Mouse (Mus musculus): ENCODE data around the gene Rnf157. TPM values are rescaled to one million over a fixed set of nuclear protein-coding genes. Genes with fewer than 3 reads are reported as not detected.
"Not testable (repeated sequence)": the region's sequence is repeated elsewhere in the genome, so short reads cannot be mapped to it uniquely, and the experiment has no call there.

Rnf157 gene
- polyA plus RNA-seq, 1 experiment from 2014 or later, result 25.2 TPM

DNA sequence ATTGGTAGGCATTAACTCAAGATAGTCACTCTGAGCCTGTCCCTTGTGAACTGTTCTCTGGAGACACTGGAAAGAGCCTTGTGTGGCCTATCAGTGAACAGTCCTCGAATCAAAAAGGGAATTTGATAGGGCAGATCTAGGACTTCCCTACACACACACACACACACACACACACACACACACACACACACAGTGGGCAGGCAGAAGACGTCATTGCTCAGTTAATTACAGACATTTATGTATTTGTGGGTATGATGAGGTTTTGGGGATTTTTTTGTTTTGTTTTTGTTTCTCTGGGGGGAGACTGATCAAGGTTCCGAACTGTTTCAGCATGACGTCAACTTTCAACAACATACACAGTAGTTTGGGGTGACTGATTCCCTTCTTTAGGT, 795 bp upstream of the Rnf157 start:
- no peak overlapping the region for H3K27ac ChIP-seq
- peak overlapping the region; percentile 80 for H3K4me3 ChIP-seq (replicated peaks)
- WGBS, result 80% methylated on average over 4 of the region's 4 CpGs
- ATAC-seq (ENCODE audit: insufficient number of reproducible peaks, insufficient read depth, low FRiP score, low TSS enrichment, low read depth), result no peak
- H3K36me3 ChIP-seq, result no peaks in the 10 kb centered on the region
- H3K9me3 ChIP-seq, result no peaks in the 10 kb centered on the region
- H3K4me2 ChIP-seq, result peak overlapping the region; percentile 99
- H3K27me3 ChIP-seq, result peaks cover 3% of the 10 kb centered on the region; the same call in 1 of the 2 replicates
- peaks cover 39% of the 10 kb centered on the region for H3K4me1 ChIP-seq (replicated peaks)
- H3K9ac ChIP-seq (replicated peaks), result peak overlapping the region; percentile 89; the same call in 1 of the 2 replicates

- peaks cover 25% of the 10 kb centered on the region for H3K4me1 ChIP-seq (replicated peaks)
- peak overlapping the region; percentile 80 for H3K4me3 ChIP-seq (replicated peaks)
- no peaks in the 10 kb centered on the region for H3K36me3 ChIP-seq
- peak overlapping the region; percentile 89 for H3K9ac ChIP-seq (replicated peaks)
- H3K27me3 ChIP-seq, result peaks cover 3% of the 10 kb centered on the region; the same call in 1 of the 2 replicates
- no peaks in the 10 kb centered on the region for H3K9me3 ChIP-seq
- 0 out of 2 replicates have a peak, but pooled peaks have one; percentile 6 for ATAC-seq (ENCODE audit: insufficient number of reproducible peaks, insufficient read depth, low FRiP score, low TSS enrichment, low read depth)
- peak overlapping the region; percentile 99 for H3K4me2 ChIP-seq
- WGBS, result 1% methylated on average over 76 of the region's 76 CpGs
- peak overlapping the region; percentile 70; the same call in 1 of the 2 replicates for H3K27ac ChIP-seq
Observed at GRCm38 (mm10) chr11:116412028-116412827, 604 bp downstream of the Rnf157 start.

DNA sequence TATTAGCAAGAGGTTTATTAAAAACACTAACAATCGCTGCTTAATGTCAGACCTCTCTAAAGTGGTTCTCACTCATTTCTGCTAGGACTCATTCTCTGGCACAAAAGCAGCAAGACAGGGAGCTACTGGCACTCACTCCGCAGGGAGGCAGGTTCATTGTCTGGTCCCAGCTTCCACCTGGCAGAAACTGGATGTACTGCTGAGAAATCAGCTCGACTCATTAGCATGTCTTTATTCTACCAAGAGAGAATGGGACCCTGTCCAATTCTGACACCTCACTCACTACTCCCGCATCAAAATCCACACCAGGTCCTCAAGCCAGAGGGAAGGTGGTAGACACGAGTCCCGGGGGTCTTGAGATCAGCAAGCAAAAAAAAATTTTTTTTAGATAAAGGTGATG, 1.2 kb downstream of the Rnf157 start:
- WGBS, result 15% methylated on average over 6 of the region's 6 CpGs
- Histone ChIP-seq H3K4me1 (replicated peaks) (peaks cover 22% of the 10 kb centered on the region), H3K36me3 (0 out of 2 replicates have a peak, but pooled peaks cover 3% of the 10 kb centered on the region), H3K9ac (replicated peaks) (peak overlapping the region; percentile 89; the same call in 1 of the 2 replicates), H3K27ac (no peak overlapping the region), H3K9me3 (no peaks in the 10 kb centered on the region), H3K27me3 (peaks cover 3% of the 10 kb centered on the region; the same call in 1 of the 2 replicates), H3K4me3 (replicated peaks) (peak overlapping the region; percentile 80), H3K4me2 (peak overlapping the region; percentile 99)
- no peak for ATAC-seq (ENCODE audit: insufficient number of reproducible peaks, insufficient read depth, low FRiP score, low TSS enrichment, low read depth)

DNA sequence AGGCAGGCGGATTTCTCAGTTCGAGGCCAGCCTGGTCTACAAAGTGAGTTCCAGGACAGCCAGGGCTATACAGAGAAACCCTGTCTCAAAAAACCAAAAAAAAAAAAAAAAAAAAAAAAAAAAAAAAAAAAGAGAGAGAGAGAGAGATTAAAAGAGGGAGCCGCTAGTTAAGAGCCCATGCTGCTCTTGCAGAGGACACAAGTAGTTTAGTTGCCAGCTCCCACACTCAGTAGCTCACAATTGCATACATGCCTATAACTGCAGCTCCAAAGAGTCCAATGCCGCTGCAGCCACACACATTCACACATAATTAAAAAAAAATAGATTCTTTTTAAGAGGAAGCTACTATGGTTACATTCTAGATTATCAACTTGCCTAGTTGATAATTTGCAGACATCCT, 2.4 kb downstream of the Rnf157 start:
- ATAC-seq (ENCODE audit: insufficient number of reproducible peaks, insufficient read depth, low FRiP score, low TSS enrichment, low read depth); H3K9ac ChIP-seq (replicated peaks); H3K36me3 ChIP-seq; H3K4me2 ChIP-seq; H3K4me3 ChIP-seq (replicated peaks); H3K27ac ChIP-seq; H3K9me3 ChIP-seq; H3K27me3 ChIP-seq: not testable (repeated sequence)
- H3K4me1 ChIP-seq (replicated peaks), result peaks cover 21% of the 10 kb centered on the region
- 76% methylated on average over 4 of the region's 4 CpGs for WGBS

DNA sequence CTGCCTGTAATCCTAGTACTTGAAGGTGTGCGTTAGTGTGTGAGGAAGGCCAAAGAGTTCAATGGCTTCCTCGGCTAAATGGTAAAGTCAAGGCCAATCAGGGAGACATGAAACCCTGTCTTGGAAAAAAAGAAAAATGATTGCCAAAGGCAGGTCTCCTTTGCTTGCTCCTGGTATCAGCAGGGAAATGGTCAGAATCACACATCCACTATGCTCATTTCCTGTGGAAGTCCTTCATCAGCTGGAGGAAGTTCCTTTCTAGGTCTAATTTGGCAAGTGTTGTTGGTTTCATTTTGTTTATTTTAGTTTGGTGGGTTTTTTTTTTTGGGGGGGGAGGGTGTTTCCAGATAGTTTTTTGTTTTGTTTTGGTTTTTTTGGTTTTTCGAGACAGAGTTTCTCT, 3.8 kb downstream of the Rnf157 start:
- H3K4me2 ChIP-seq, result no peak overlapping the region
- no peak overlapping the region for H3K9ac ChIP-seq (replicated peaks)
- 84% methylated on average over 3 of the region's 3 CpGs for WGBS
- H3K4me1 ChIP-seq (replicated peaks), result peaks cover 21% of the 10 kb centered on the region
- peaks cover 3% of the 10 kb centered on the region; the same call in 1 of the 2 replicates for H3K27me3 ChIP-seq
- no peak for ATAC-seq (ENCODE audit: insufficient number of reproducible peaks, insufficient read depth, low FRiP score, low TSS enrichment, low read depth)
- H3K9me3 ChIP-seq, result no peaks in the 10 kb centered on the region
- no peak overlapping the region for H3K27ac ChIP-seq
- peaks cover 16% of the 10 kb centered on the region for H3K36me3 ChIP-seq
- no peak overlapping the region for H3K4me3 ChIP-seq (replicated peaks)

DNA sequence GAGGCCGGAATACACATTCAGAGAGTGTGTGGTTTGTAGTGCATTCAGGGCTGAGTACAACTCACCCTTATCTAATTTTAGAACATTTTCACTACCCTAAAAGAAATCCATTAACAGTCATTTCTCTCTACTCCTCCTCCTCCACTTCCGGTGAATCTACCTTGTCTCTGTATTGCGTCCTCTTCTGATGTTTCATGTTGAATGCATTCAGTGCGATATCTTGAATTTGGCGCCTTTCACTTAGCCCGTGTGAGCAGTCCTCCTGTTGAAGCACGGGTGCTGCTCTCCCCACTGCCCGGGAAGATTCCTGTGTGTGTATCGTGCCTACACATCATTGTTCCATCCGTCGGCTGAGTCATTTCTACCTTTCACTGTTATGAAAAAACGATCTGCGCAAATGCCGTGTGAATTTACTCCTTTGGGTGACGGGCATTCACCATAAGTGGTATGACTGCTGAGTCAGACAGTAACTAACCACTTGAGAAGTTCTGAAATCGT, 6.6 kb downstream of the Rnf157 start:
- Histone ChIP-seq H3K9ac (replicated peaks) (no peak overlapping the region), H3K36me3 (peaks cover 28% of the 10 kb centered on the region), H3K27me3 (no peaks in the 10 kb centered on the region), H3K27ac (no peak overlapping the region), H3K4me1 (replicated peaks) (peaks cover 5% of the 10 kb centered on the region; the same call in 1 of the 2 replicates), H3K4me3 (replicated peaks) (no peak overlapping the region), H3K4me2 (no peak overlapping the region), H3K9me3 (no peaks in the 10 kb centered on the region)
- 96% methylated on average over 16 of the region's 16 CpGs for WGBS
- no peak for ATAC-seq (ENCODE audit: insufficient number of reproducible peaks, insufficient read depth, low FRiP score, low TSS enrichment, low read depth)

- Histone ChIP-seq H3K9me3 (no peaks in the 10 kb centered on the region), H3K9ac (replicated peaks) (no peak overlapping the region), H3K4me2 (no peak overlapping the region), H3K4me1 (replicated peaks) (0 out of 2 replicates have a peak, but pooled peaks cover 1% of the 10 kb centered on the region), H3K36me3 (peaks cover 28% of the 10 kb centered on the region), H3K27ac (no peak overlapping the region), H3K4me3 (replicated peaks) (no peak overlapping the region), H3K27me3 (no peaks in the 10 kb centered on the region)
- 84% methylated on average over 4 of the region's 4 CpGs for WGBS
- no peak for ATAC-seq (ENCODE audit: insufficient number of reproducible peaks, insufficient read depth, low FRiP score, low TSS enrichment, low read depth)
Observed at GRCm38 (mm10) chr11:116405601-116406000, 7.2 kb downstream of the Rnf157 start.

GRCm38 (mm10) chr11:116400560-116400959, 12.3 kb downstream of the Rnf157 start:
- H3K27ac ChIP-seq, result no peak overlapping the region
- WGBS, result 73% methylated on average over 4 of the region's 4 CpGs

DNA sequence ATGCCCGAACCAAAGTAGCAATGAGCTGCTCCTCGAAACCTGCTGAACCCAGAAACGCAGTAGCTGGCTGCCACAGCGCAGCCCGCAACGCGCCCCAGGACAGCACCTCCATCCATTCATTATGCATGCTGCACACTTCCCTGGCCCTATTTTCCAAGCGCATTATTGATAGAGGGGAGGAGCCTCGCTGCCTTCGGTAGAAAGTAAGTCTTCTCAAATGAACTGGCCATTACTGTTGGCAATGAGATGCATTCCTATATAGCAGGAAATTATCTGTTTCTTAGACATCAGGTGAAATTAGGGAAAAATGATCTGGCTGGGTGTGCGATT, 14.5 kb downstream of the Rnf157 start:
- no peaks in the 10 kb centered on the region for H3K27me3 ChIP-seq
- peaks cover 22% of the 10 kb centered on the region for H3K36me3 ChIP-seq
- H3K27ac ChIP-seq, result peak overlapping the region; percentile 41; the same call in 1 of the 2 replicates
- no peaks in the 10 kb centered on the region for H3K4me1 ChIP-seq (replicated peaks)
- H3K4me2 ChIP-seq, result no peak overlapping the region
- H3K9me3 ChIP-seq, result no peaks in the 10 kb centered on the region
- no peak for ATAC-seq (ENCODE audit: insufficient number of reproducible peaks, insufficient read depth, low FRiP score, low TSS enrichment, low read depth)
- H3K9ac ChIP-seq (replicated peaks), result no peak overlapping the region
- no peak overlapping the region for H3K4me3 ChIP-seq (replicated peaks)
- 89% methylated on average over 11 of the region's 11 CpGs for WGBS

More at GRCm38 (mm10) chr11:116400560-116400959, 12.3 kb downstream of the Rnf157 start:
- Histone ChIP-seq H3K4me2 (no peak overlapping the region), H3K27me3 (no peaks in the 10 kb centered on the region), H3K9ac (replicated peaks) (no peak overlapping the region), H3K9me3 (no peaks in the 10 kb centered on the region), H3K4me1 (replicated peaks) (no peaks in the 10 kb centered on the region), H3K36me3 (peaks cover 25% of the 10 kb centered on the region), H3K4me3 (replicated peaks) (no peak overlapping the region)
- no peak for ATAC-seq (ENCODE audit: insufficient number of reproducible peaks, insufficient read depth, low FRiP score, low TSS enrichment, low read depth)

DNA sequence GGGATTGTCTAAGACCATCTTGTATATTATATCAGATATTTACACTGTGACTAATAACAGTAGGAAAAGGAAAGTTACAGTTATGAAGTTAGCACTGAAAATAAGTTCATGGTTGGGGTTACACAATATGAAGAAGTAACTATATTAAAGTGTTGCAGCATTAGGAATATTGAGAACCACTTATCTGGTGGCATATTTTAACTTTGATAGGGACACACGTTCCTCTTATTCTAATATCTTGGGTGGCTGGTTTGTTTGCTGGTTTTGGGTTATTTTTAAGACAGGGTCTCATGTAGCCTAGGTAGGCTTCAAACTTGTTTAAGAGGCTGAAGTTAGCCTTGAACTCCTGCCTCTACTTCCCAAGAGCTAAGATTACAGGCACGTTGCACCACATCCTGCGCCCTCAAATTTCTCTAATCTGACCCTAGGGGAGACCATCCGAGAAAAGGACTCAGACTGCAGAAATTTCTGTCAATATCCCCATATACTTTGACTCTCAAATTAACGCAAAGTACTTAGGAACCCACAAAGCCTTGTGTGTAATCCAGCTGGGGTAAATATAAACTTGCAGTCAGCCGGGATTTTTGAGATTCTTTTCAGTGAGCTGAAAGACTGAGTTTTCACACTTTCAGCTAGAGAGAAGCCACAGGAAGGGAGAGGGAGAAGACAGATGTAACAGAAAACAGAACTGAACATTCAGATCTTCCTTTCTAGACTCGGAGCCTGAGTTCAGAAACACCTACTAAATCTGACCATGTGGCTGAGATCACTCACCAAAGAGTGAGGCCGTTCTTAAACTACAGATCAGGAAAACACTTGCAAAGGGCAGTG, 15.1 kb downstream of the Rnf157 start:
- H3K9ac ChIP-seq (replicated peaks), result no peak overlapping the region
- no peak for ATAC-seq (ENCODE audit: insufficient number of reproducible peaks, insufficient read depth, low FRiP score, low TSS enrichment, low read depth)
- 76% methylated on average over 8 of the region's 8 CpGs for WGBS

DNA sequence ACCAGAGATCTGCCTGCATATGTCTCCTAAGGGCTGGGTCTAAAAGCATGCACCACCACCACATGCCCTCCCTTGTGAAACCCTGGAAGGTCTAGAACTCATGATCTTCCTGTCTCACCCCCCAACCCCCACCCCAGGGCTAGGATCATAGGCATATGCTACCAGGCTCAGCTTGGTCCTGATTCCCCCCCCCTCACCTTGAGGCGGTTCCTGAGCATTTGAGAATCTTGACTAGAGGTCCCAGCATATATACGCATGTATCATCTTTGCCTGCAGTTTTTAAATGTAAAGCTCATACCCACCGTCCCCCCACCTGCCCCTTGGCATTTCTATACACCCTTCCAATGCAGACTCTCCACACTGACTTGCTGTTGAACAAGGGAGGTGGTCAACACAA, 15.9 kb downstream of the Rnf157 start:
- Histone ChIP-seq H3K4me3 (replicated peaks) (no peak overlapping the region), H3K27me3 (no peaks in the 10 kb centered on the region), H3K9ac (replicated peaks) (no peak overlapping the region), H3K4me1 (replicated peaks) (no peaks in the 10 kb centered on the region), H3K9me3 (no peaks in the 10 kb centered on the region), H3K36me3 (peaks cover 17% of the 10 kb centered on the region), H3K27ac (no peak overlapping the region), H3K4me2 (no peak overlapping the region)
- 93% methylated on average over 3 of the region's 3 CpGs for WGBS
- no peak for ATAC-seq (ENCODE audit: insufficient number of reproducible peaks, insufficient read depth, low FRiP score, low TSS enrichment, low read depth)

More for the DNA sequence above, 15.1 kb downstream of the Rnf157 start:
- Histone ChIP-seq H3K4me3 (replicated peaks) (no peak overlapping the region), H3K36me3 (peaks cover 17% of the 10 kb centered on the region), H3K4me2 (no peak overlapping the region), H3K4me1 (replicated peaks) (no peaks in the 10 kb centered on the region), H3K9me3 (no peaks in the 10 kb centered on the region), H3K27me3 (no peaks in the 10 kb centered on the region), H3K27ac (peak overlapping the region; percentile 41; the same call in 1 of the 2 replicates)

Data from limb, embryonic 12.5 days (tissue).